Mouse (Mus musculus) liver, embryonic 14.5 days (tissue): ENCODE results near the gene Slco2a1.

Experiments used
- CTCF ChIP-seq: IDR thresholded peaks from 2 replicates; pipeline ENCODE4 v1.5.1; 2016; ENCODE audit warnings: antibody characterized with exemption, low read depth, control low read depth
- EP300 ChIP-seq: IDR thresholded peaks from 2 replicates; pipeline ENCODE4 v1.6.1; 2016; ENCODE audit warnings: antibody characterized with exemption, low read depth

- TF ChIP-seq EP300, result no peak
- TF ChIP-seq CTCF, result no peak
Measured at GRCm38 (mm10) chr9:102985111-102985510, 3.4 kb upstream of the Slco2a1 start.
